Mouse (Mus musculus) frontal cortex, postnatal 36 days (tissue): Measurements from ENCODE around the gene A930002H24Rik.

Source experiments
- DNase-seq, 2 experiments: peaks; one replicate each; pipeline ENCODE4 v3.0.0; 2022; ENCODE audit warnings: low spot score in 2 of 2

A930002H24Rik gene

GRCm38 (mm10) chr17:63836223-63836622, 27.4 kb downstream of the A930002H24Rik start:
- no peak for DNase-seq

- DNase-seq = no peak
These were observed 32.0 kb downstream of the A930002H24Rik start for GRCm38 (mm10) chr17:63831550-63831949.

GRCm38 (mm10) chr17:63828561-63829332, 34.8 kb downstream of the A930002H24Rik start:
- no peak for DNase-seq

GRCm38 (mm10) chr17:63826767-63827166, 36.8 kb downstream of the A930002H24Rik start:
- no peak for DNase-seq

- no peak for DNase-seq
These were observed 37.4 kb downstream of the A930002H24Rik start for GRCm38 (mm10) chr17:63826196-63826595.

GRCm38 (mm10) chr17:63824141-63824540, 39.5 kb downstream of the A930002H24Rik start:
- no peak for DNase-seq

- DNase-seq = no peak
These were observed 45.1 kb downstream of the A930002H24Rik start for GRCm38 (mm10) chr17:63818444-63819027.

- no peak for DNase-seq
These were observed 50.0 kb downstream of the A930002H24Rik start for GRCm38 (mm10) chr17:63813552-63813951.
